Mouse (Mus musculus): ENCODE data around the gene Zfp366.

Zfp366 gene

GRCm38 (mm10) chr13:99226809-99227208 is 42.2 kb downstream of the Zfp366 start:
- no peak for DNase-seq (ENCODE audit: low spot score)

- DNase-seq (ENCODE audit: low spot score) = no peak
These were observed 43.0 kb downstream of the Zfp366 start for GRCm38 (mm10) chr13:99227456-99228250.

- no peak for DNase-seq (ENCODE audit: low spot score)
These were observed 44.4 kb downstream of the Zfp366 start for GRCm38 (mm10) chr13:99228821-99229570.

GRCm38 (mm10) chr13:99229641-99230494 is 45.2 kb downstream of the Zfp366 start:
- DNase-seq (ENCODE audit: low spot score) = no peak

GRCm38 (mm10) chr13:99230495-99230868 is 45.9 kb downstream of the Zfp366 start:
- peak; percentile 48 for DNase-seq (ENCODE audit: low spot score)

- no peak for DNase-seq (ENCODE audit: low spot score)
These were observed 48.7 kb downstream of the Zfp366 start for GRCm38 (mm10) chr13:99233333-99233732.

- no peak for DNase-seq (ENCODE audit: low spot score)
These were observed 49.3 kb downstream of the Zfp366 start for GRCm38 (mm10) chr13:99233956-99234355.

- no peak for DNase-seq (ENCODE audit: low spot score)
These were observed 51.0 kb downstream of the Zfp366 start for GRCm38 (mm10) chr13:99235428-99236210.

- no peak for DNase-seq (ENCODE audit: low spot score)
These were observed 51.6 kb downstream of the Zfp366 start for GRCm38 (mm10) chr13:99236222-99236621.

GRCm38 (mm10) chr13:99237122-99237521 is 52.5 kb downstream of the Zfp366 start:
- DNase-seq (ENCODE audit: low spot score) = peak; percentile 46

GRCm38 (mm10) chr13:99237841-99238216 is 53.2 kb downstream of the Zfp366 start:
- no peak for DNase-seq (ENCODE audit: low spot score)

GRCm38 (mm10) chr13:99238217-99239160 is 53.9 kb downstream of the Zfp366 start:
- DNase-seq (ENCODE audit: low spot score) = peak; percentile 75

- DNase-seq (ENCODE audit: low spot score) = no peak
These were observed 54.5 kb downstream of the Zfp366 start for GRCm38 (mm10) chr13:99239161-99239530.

- no peak for DNase-seq (ENCODE audit: low spot score)
These were observed 55.1 kb downstream of the Zfp366 start for GRCm38 (mm10) chr13:99239741-99240140.

GRCm38 (mm10) chr13:99241984-99242383 is 57.4 kb downstream of the Zfp366 start:
- DNase-seq (ENCODE audit: low spot score) = no peak

- no peak for DNase-seq (ENCODE audit: low spot score)
These were observed 58.3 kb downstream of the Zfp366 start for GRCm38 (mm10) chr13:99242895-99243294.

- no peak for DNase-seq (ENCODE audit: low spot score)
These were observed 59.2 kb downstream of the Zfp366 start for GRCm38 (mm10) chr13:99243831-99244230.

- DNase-seq (ENCODE audit: low spot score) = no peak
These were observed 59.8 kb downstream of the Zfp366 start for GRCm38 (mm10) chr13:99244471-99244870.

GRCm38 (mm10) chr13:99244896-99245295 is 60.3 kb downstream of the Zfp366 start:
- DNase-seq (ENCODE audit: low spot score) = no peak

GRCm38 (mm10) chr13:99245916-99246460 is 61.4 kb downstream of the Zfp366 start:
- no peak for DNase-seq (ENCODE audit: low spot score)
